Mouse (Mus musculus): ENCODE results near the gene Galnt10.

GRCm38 (mm10) chr11:57625465-57625864 lies 19.8 kb upstream of the Galnt10 start:
- TF ChIP-seq EP300 (IDR thresholded peaks at IDR 0.05; ENCODE audit: low read length), result no peak
- TF ChIP-seq SMC3 (IDR thresholded peaks at IDR 0.05; ENCODE audit: low read depth, low read length), result no peak
- TF ChIP-seq POLR2A (IDR thresholded peaks at IDR 0.05; ENCODE audit: low read depth, low read length), result no peak
- TF ChIP-seq USF2 (conservative IDR thresholded peaks at IDR 0.05; ENCODE audit: low read depth, low read length), result no peak
- TF ChIP-seq IRF4 (IDR thresholded peaks at IDR 0.05; ENCODE audit: low read depth, low read length), result no peak
